Mouse (Mus musculus): ENCODE results near the gene Sema4a.
"Not testable (repeated sequence)": the region's sequence is repeated elsewhere in the genome, so short reads cannot be mapped to it uniquely, and the experiment has no call there.

Sema4a gene

DNA sequence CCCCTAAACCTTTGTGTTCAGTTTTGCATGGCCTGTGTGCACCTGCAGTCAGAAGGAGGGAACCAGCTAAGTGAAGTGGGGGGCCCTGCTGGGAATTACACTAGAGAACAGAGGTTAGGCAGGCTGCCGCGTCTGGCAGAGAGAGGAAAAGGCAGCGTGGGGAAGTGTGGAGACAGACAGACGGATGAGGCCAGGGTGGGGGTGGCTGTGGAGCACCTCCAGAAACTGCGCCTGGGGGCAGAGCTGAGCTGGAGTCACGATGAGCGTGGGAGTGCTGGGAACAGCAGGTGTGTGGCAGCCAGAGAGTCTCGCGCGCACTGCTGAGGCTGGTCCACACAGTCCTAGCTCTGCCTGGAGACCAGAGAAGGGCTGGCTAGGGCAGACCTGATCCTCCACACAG lies 25.5 kb downstream of the Sema4a start:
- no peak for DNase-seq (ENCODE audit: low spot score in 2 of 2)

- not testable (repeated sequence) for DNase-seq (ENCODE audit: low spot score in 2 of 2)
Measured at GRCm38 (mm10) chr3:88428639-88429038, 32.3 kb downstream of the Sema4a start.

- no peak for DNase-seq (ENCODE audit: low spot score in 2 of 2)
Measured at GRCm38 (mm10) chr3:88427342-88427905, 33.6 kb downstream of the Sema4a start.

DNA sequence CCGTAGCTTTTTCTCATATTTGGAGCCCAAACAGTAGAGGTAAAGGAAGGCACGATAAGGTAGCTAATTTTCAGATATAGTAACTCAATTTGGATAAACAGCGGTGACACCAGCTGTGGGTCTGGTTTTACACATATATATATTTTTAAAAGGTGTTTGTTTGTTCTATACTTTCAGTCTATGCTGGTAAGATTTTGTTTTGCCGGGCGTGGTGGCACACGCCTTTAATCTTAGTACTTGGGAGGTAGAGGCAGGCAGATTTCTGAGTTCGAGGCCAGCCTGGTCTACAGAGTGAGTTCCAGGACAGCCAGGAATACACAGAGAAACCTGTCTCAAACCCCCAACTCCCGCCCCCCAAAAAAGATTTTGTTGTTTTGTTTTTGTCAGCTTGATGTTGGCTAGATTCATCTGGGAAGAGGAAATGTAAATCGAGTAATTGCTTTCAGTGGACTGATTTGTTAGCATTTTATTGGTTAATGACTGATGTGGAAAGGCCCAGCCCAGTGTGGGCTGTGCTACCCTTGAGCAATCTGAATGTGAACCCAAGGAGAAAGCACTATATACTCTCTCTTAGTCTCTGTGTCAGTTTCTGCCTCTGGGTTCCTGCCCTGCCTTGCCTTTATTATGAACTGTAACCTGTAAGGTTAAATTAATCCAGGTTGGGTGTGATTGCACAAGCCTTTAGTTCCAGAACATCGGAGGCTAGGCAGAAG lies 35.1 kb downstream of the Sema4a start:
- no peak for DNase-seq (ENCODE audit: low spot score in 2 of 2)

DNA sequence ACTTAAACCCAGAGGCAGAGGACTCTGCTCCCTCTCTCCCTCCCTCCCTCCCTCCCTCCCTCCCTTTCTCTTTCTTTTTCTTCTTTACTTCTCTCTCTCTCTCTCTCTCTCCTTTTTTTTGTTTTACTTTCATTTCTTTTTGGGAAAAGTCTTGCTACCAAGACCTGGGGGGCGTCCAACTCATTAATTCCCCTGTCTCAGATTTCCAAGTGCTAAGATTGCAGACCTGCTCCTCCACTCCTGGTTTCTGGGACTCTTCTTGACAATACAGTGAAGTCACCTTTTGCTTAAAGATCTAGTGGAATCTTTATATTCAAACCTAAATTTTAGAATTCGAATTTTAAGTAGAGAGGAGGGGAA lies 35.7 kb downstream of the Sema4a start:
- DNase-seq (ENCODE audit: low spot score in 2 of 2) = no peak

DNA sequence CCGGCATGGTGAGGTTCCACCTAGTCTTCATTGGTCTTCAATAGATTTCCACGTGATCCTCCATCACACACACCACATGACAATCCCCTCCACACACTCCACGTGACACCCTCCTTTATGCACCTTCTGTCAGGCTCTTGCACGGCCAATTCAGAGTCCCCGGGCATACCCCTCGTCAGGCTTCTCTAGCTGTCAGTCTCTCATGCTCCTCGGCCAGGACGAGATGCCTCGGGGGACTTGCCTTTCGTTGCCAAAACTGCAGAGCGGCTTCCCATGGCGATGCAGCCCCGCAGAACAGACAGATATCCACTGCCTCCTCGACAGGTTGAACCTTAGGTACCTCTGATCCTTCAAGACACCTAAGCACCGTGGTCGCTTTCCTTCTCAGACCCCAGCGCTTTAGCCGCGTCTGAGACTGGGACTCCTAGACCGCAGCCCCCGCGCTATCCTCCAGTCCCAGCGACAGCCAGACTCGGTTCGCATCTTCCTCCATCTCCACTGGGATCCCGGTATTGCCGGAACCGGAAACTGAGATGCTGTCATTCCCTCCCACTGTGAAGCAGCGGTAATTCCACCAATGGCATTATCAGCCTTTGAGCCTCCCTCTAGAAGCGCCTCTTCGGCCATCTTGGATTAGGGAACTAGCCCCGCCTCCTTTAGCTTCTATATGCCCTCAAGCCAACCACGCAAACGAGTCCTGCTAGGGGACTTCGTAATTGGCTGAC lies 36.2 kb downstream of the Sema4a start, which contains the start of gene Slc25a44:
TSS of gene Slc25a44 (minus strand) at position 535 of the 725 bp plus-strand sequence.
- DNase-seq (ENCODE audit: low spot score in 2 of 2) = peak; percentile 95 to 96

- peak in 1 of 2 experiments; percentile 73 for DNase-seq (ENCODE audit: low spot score in 2 of 2)
Measured at GRCm38 (mm10) chr3:88422020-88422720, 38.8 kb downstream of the Sema4a start.

DNA sequence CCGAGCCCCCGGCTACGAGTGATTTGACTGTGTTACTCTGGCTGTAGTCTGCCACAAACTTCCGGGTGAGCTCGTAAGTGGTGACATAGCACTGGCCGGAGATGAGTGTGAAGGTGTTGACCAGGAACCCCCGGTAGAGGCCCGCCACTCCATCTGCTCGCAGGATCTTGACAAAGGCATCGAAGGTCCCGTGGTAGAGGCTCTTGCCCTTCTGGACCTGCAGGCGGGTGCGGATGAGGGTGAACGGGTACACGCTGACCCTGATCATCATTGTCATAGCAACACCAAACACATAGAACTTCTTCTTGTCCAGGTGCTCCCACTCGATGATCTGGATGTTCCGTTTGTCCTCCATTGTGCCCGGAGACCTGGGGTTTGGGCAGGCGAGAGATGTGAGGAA lies 40.2 kb downstream of the Sema4a start:
- no peak for DNase-seq (ENCODE audit: low spot score in 2 of 2)

- no peak for DNase-seq (ENCODE audit: low spot score in 2 of 2)
Measured at GRCm38 (mm10) chr3:88418016-88418415, 43.0 kb downstream of the Sema4a start.

DNA sequence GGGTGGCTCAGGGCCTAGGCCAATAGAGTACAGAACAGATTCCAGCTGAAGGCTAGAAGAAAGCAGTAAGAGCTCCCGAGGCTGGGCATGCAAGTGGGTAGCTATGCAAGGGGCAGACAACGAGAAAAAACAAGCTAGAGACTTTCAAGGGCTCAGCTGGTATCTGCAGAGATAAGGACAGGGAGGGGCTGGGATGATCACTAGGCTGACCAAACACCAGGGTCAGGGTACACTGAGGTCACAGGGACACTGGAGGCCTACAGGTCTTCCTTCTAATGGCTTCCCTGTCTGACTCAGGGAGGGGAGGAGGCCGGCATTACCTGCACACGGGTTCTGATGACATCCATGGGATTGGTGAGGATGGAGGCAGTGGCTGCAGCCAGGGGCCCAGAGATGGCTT lies 45.3 kb downstream of the Sema4a start:
- DNase-seq (ENCODE audit: low spot score in 2 of 2) = no peak

GRCm38 (mm10) chr3:88412636-88413035 lies 48.3 kb downstream of the Sema4a start:
- no peak for DNase-seq (ENCODE audit: low spot score in 2 of 2)

DNA sequence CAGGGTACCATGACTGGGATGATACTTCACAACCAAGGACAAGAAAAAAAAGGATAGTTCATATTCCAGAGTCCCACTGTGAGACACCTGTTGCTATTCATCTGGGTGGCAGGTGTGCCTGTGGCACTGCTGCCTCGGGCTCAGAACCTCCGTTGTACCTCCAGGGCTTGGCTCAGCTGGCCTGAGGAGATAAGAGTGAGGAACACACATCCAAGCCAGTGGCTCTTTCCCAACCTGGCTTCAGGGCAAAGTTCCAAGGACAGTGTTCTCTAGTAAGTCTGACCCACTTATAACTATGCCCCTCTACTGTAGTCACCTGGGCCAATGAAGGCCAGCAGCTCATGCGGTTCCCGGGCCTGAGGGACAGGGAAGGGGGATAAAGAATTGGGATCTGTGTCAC lies 49.3 kb downstream of the Sema4a start:
- DNase-seq (ENCODE audit: low spot score in 2 of 2) = peak in 1 of 2 experiments; percentile 80

DNA sequence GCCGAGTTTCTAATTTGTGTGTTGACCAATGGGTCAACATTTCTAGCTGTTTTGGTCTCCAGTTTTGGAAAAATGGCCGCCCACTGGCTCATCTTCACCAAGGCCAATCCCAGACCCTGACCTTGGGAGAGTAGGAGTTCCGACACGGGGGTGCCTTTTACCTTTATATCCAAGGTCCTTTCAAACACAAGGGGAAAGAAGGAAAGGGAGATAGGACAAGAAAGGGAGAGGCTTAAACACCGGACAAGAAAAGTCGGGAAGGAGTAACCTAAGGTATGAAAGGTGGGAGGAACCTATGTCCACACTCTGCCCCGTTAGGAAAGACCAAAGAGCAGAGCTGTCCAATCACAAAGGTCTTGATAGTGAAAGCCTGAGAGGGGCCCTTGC lies 50.3 kb downstream of the Sema4a start:
- DNase-seq (ENCODE audit: low spot score in 2 of 2) = peak in 1 of 2 experiments; percentile 37

DNA sequence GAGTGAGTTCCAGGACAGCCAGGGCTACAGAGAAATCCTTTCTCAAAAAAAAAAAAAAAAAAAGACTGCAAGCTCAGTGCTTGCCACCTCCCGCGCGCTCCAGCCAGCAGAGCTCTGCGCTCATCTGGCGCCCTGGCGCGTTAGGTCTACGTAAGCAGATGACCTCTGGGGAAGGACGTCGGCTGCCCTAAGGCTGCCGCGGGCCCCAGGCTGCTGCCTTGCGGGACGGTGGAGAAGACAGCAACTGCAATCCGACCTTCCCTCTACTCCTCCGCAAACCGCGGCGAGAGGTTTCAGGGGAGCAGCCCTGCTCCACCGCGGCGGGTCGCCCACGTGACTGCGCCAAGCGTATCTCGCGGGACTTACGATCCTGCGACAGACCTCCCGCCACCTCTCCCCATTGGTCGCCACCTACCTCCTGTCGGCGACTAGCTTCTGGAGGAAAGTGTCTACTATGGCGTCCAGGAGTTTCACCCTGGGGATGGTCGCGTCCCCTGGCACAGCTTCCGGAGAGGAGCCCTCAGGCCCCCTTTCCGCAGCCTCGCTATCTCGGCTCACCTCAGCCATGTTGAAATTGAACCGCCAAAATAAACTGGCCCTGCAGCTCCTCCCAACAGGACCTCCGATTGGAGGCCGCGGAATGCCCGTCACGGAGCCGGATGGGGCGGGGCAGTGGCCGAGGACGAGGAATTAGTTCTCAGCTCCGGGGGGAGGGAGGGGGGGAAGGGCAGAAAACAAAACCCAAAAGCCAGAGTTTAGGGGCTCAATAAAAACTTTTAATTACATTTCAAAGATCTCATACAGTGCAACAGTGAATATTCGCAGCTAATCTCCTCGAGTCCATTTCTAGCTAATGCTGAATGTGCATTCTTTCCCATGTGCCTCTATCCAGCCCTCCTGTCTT lies 51.0 kb downstream of the Sema4a start, which contains the start of gene Pmf1:
TSS of gene Pmf1 (minus strand) at position 591 of the 904 bp plus-strand sequence.
- peak; percentile 93 to 95 for DNase-seq (ENCODE audit: low spot score in 2 of 2)

DNA sequence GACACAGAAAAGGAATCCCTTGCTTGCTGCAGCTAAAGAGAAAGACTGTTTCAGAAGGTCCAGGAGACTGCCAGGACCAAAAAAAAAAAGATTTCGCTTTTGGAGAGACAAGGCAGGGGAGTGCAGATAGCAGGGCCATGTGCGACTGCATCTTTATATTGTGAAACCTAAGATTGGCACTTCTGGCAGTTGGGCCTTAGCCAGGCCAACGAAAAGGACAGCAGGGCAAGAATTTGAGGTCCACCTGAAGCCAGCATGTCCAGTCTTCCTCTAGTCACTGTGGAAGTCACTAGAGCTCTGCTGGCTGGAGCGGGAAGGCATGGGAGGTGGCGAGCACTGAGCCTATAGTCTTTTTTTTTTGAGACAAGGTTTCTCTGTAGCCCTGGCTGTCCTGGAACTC lies 52.0 kb downstream of the Sema4a start:
- no peak for DNase-seq (ENCODE audit: low spot score in 2 of 2)

DNA sequence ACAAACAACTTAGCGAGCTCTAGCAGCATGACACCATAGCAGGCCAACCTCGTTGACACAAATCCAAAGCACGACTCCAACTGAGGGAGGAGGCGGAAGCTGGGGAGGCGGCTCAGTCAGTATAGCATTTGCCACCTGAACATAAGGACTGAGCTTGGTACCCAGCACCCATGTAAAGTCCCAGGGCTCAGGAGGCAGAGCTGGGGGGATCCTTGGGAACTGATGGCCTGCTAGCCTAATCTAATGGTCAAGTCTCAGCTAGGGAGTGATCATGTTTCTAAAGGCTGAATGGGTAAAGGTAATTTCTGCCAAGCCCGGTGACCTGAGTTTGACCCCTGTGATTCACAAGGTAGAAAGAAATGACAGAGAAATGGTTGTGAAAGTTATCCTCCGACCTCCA lies 53.5 kb downstream of the Sema4a start:
- no peak for DNase-seq (ENCODE audit: low spot score in 2 of 2)

DNA sequence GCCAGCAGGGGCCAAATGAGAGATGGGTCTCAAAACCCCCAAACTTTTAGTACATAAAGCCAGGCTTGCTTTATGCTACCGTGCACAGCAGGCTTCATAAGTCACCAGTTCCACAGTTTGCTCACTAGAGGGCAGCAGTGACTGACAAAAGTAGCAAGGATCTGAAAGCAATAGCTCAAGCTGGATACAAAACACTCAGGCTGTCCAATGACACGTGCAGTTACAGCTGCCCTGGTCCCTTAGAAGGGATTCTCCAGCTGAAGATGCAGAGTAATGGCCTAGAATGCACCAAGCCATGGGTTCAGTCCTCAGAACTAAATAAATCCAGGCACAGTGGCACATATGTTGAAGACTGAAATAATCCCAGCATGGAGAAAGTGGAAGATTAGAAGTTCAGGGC lies 53.9 kb downstream of the Sema4a start:
- DNase-seq (ENCODE audit: low spot score in 2 of 2) = peak in 1 of 2 experiments; percentile 72

- DNase-seq (ENCODE audit: low spot score in 2 of 2) = no peak
Measured at GRCm38 (mm10) chr3:88403522-88404230, 57.3 kb downstream of the Sema4a start.

DNA sequence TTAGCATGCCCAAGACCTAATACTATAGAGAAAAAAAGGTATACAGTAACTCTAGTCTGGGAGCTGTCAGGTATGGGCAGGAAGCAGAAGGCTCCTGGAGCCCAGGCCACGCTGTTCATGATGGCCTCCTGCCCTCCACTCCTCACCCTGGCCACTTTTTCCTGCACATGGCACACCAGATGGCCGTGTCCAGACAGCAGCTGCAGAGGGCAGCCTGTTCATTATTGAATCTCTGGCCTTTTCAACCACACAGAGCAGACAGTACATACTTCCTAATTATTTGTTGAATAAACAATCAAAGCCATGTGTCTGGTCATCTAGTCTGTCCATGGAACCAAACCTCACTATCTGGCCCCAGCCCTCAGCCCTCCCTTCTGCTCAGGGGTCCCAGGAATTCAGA lies 62.3 kb downstream of the Sema4a start:
- DNase-seq (ENCODE audit: low spot score in 2 of 2) = no peak

GRCm38 (mm10) chr3:88395742-88396141 lies 65.2 kb downstream of the Sema4a start:
- no peak for DNase-seq (ENCODE audit: low spot score in 2 of 2)
